Mouse (Mus musculus) neural tube, embryonic 14.5 days (tissue): ENCODE data around the gene Crhr1. TPM values are rescaled to one million over a fixed set of nuclear protein-coding genes. Genes with fewer than 3 reads are reported as not detected.

Experiments used
- ATAC-seq: fragments of 200-750 bp; cut with Nextera tagmentation; 2 replicates; pipeline ENCODE4 v1.8.0; 2017; ENCODE audit warnings: low read depth, mild to moderate bottlenecking, moderate TSS enrichment, moderate library complexity
- H3K27ac ChIP-seq: fragments of 300-500 bp; sonication (generic); 2 replicates; pipeline ENCODE4 v1.5.1; 2014; ENCODE audit warnings: low read depth, mild to moderate bottlenecking, control low read depth, low read length, moderate library complexity, mixed read lengths
- H3K27me3 ChIP-seq: fragments of 300-500 bp; sonication (generic); 2 replicates; pipeline ENCODE4 v1.6.1; 2014; ENCODE audit warnings: low read length; ENCODE audit not compliant: control insufficient read depth, insufficient read depth
- H3K36me3 ChIP-seq: fragments of 300-500 bp; sonication (generic); 2 replicates; pipeline ENCODE4 v1.6.1; 2014; ENCODE audit warnings: low read length, mixed read lengths; ENCODE audit not compliant: control insufficient read depth, insufficient read depth
- H3K4me1 ChIP-seq: fragments of 300-500 bp; sonication (generic); 2 replicates; pipeline ENCODE4 v1.6.1; 2014; ENCODE audit warnings: low read length; ENCODE audit not compliant: control insufficient read depth, insufficient read depth
- H3K4me2 ChIP-seq: fragments of 300-500 bp; sonication (generic); 2 replicates; pipeline ENCODE4 v1.6.1; 2014; ENCODE audit warnings: mild to moderate bottlenecking, low read depth, low read length, control low read depth
- H3K4me3 ChIP-seq: fragments of 300-500 bp; sonication (generic); 2 replicates; pipeline ENCODE4 v1.5.1; 2014; ENCODE audit warnings: low read depth, low read length, control low read depth, mixed read lengths
- H3K9ac ChIP-seq: fragments of 300-500 bp; sonication (generic); replicated peaks from 2 replicates; pipeline ENCODE4 v1.6.1; 2014; ENCODE audit warnings: low read depth, mild to moderate bottlenecking, control low read depth, low read length, mixed read lengths
- H3K9me3 ChIP-seq: fragments of 300-500 bp; sonication (generic); 2 replicates; pipeline ENCODE4 v1.6.1; 2016; ENCODE audit warnings: low read length; ENCODE audit not compliant: control insufficient read depth
- WGBS: fragments of 180-500 bp; shearing (Covaris S2); extraction: QIAGEN DNeasy Blood & Tissue Kit; methylation state at CpG from one replicate; pipeline ENCODE4 v1.1.7; 2014; 5-methylcytosine and 5-hydroxymethylcytosine counted together
- polyA plus RNA-seq: library from polyadenylated mRNA; unstranded; fragments of >200 nt; fragmentation: Nextera tagmentation; extraction: Ambion mirVana; gene quantifications from 2 replicates; pipeline ENCODE4 v1.2.1, GENCODE M21; 2014

Gene Crhr1
- polyA plus RNA-seq, 1 experiment from 2014 or later = 5.5 TPM

DNA sequence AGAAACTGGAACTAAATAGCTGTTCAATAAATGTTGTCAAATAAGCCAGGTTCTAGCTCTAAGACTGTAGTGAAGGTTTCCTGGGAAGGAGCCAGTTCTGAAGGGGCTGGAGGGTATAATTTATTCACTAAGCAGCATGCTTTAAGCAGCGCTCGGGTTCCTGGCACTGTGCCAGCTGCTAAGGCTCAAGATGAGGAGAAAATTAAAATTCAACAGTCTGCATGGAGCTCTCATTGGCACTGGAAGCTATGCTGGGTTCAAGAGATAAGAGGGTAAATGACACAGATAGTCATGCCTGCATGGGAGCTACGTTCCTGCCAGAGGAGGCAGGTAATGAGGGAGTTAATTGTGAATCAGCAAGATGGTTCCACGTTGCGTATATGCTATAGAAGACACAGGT lies 26.3 kb upstream of the Crhr1 start:
- WGBS = 34% methylated on average over 5 of the region's 5 CpGs
- H3K4me1 ChIP-seq = no peaks in the 10 kb centered on the region
- H3K27ac ChIP-seq = no peak overlapping the region
- no peaks in the 10 kb centered on the region for H3K27me3 ChIP-seq
- H3K4me2 ChIP-seq = no peak overlapping the region
- H3K36me3 ChIP-seq = no peaks in the 10 kb centered on the region
- H3K9me3 ChIP-seq = no peaks in the 10 kb centered on the region
- H3K4me3 ChIP-seq = no peak overlapping the region
- ATAC-seq = peak; percentile 61; the same call in 1 of the 2 replicates
- H3K9ac ChIP-seq = no peak overlapping the region

DNA sequence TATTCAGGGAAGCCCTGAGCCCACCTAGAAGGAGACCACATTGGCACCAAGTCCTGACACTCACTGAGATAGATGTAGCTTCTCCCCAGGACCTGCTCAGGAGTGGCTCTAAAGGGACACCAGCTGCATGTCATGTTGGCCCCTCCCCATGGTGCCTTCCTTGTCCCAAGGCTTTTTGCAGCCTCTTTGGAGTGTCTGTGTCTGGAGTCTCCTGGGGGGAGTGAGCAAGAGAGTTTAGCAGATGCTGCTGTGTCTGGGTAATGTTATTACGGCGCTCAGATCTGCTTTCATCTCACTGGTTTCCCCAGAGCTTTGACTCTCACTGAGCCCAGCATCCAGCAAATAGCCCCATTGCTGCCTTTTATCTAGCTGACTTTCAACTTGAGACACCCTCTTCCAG lies 25.7 kb upstream of the Crhr1 start:
- no peaks in the 10 kb centered on the region for H3K27me3 ChIP-seq
- no peak; the same call in 1 of the 2 replicates for ATAC-seq
- no peak overlapping the region for H3K9ac ChIP-seq
- H3K4me1 ChIP-seq = no peaks in the 10 kb centered on the region
- no peaks in the 10 kb centered on the region for H3K9me3 ChIP-seq
- H3K36me3 ChIP-seq = no peaks in the 10 kb centered on the region
- 21% methylated on average over 2 of the region's 2 CpGs for WGBS
- H3K4me3 ChIP-seq = no peak overlapping the region
- H3K4me2 ChIP-seq = no peak overlapping the region
- H3K27ac ChIP-seq = no peak overlapping the region

DNA sequence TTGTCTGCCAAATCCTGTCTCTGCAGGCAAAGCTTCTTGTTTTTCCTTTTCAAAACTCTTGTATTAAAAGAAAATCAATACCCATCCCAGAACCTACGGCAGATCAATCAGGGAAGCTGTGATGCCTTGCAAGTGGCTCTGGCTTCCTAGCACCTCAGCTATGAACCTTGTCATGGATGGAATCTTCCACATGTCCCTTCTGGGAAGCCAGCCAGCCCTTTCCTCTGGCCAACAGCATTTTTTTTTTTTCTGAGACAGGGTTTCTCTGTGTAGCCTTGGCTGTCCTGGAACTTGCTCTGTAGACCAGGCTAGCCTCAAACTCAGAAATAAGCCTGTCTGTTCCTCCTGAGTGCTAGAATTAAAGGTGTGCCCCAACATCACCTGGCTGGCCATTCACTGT lies 22.3 kb upstream of the Crhr1 start:
- H3K4me2 ChIP-seq = no peak overlapping the region
- no peaks in the 10 kb centered on the region for H3K9me3 ChIP-seq
- no peak overlapping the region for H3K9ac ChIP-seq
- no peak overlapping the region for H3K27ac ChIP-seq
- 74% methylated on average over 1 of the region's 1 CpGs for WGBS
- H3K36me3 ChIP-seq = no peaks in the 10 kb centered on the region
- no peak for ATAC-seq
- no peak overlapping the region for H3K4me3 ChIP-seq
- no peaks in the 10 kb centered on the region for H3K27me3 ChIP-seq
- H3K4me1 ChIP-seq = no peaks in the 10 kb centered on the region

DNA sequence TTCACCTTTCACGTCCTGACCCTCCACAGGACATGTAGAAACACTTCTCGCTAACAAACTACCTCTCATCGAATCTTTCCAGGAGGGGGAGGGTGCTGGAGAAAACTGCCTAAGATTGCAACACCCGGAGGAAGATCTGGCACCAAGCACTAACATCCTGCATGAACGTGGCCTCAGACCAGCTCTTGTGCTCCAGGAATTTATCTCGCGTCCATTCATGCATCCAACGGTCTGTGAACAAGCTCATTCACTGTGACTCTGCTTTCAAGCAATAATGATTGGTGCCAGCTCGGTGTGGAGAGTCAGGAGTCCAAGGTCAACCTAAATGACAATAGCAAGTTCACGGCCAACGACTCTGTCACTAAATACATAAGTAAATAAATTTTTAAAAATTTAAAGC lies 20.8 kb upstream of the Crhr1 start:
- no peak for ATAC-seq
- WGBS = 66% methylated on average over 11 of the region's 11 CpGs

DNA sequence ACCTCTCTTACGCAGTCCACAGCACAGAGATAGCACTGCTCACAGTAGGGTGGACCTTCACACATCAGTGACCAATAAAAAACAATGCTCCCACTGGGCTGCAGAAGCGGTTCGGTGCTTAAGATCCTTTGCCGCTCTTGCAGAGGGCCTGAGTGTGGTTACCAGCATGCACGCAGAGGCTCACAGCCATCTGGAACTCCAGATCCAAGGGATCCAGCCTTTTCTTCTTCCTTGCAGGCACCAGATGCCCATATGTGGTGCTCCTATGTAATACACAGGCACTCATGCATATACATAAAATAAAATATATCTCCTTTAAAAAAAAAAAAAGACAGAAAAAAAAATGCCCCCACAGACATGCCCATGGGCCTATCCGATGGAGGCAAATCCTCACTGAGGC lies 19.0 kb upstream of the Crhr1 start:
- no peak for ATAC-seq
- H3K27ac ChIP-seq = no peak overlapping the region
- H3K9ac ChIP-seq = no peak overlapping the region
- H3K36me3 ChIP-seq = no peaks in the 10 kb centered on the region
- H3K4me3 ChIP-seq = no peak overlapping the region
- no peak overlapping the region for H3K4me2 ChIP-seq
- 62% methylated on average over 6 of the region's 6 CpGs for WGBS
- no peaks in the 10 kb centered on the region for H3K4me1 ChIP-seq
- H3K9me3 ChIP-seq = no peaks in the 10 kb centered on the region
- H3K27me3 ChIP-seq = no peaks in the 10 kb centered on the region

More for the DNA sequence above, 20.8 kb upstream of the Crhr1 start:
- H3K4me3 ChIP-seq = no peak overlapping the region
- H3K9me3 ChIP-seq = no peaks in the 10 kb centered on the region
- no peak overlapping the region for H3K9ac ChIP-seq
- H3K4me1 ChIP-seq = no peaks in the 10 kb centered on the region
- H3K4me2 ChIP-seq = no peak overlapping the region
- H3K27me3 ChIP-seq = no peaks in the 10 kb centered on the region
- no peaks in the 10 kb centered on the region for H3K36me3 ChIP-seq
- no peak overlapping the region for H3K27ac ChIP-seq

DNA sequence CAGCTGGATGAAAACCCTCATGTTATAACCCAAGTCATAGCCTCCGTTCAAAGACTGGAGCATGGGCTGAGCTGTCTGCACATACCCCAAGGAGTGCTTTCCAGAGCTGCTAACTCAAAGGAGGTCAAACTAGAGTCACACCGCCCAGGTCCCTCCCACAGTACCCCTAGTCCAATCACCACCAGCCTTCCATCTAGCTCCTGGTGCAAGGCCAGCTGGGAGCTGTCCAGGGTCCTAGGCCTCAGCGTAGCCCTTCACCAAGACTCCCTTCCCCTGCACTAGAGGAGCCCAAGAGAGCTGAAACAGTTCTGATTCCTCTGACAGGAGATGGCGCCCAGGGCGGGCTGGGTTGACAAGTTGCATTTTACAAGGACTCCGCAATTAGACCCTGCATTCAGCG lies 18.0 kb upstream of the Crhr1 start:
- Histone ChIP-seq H3K4me3 (no peak overlapping the region), H3K9ac (no peak overlapping the region), H3K27me3 (no peaks in the 10 kb centered on the region), H3K4me2 (no peak overlapping the region), H3K36me3 (no peaks in the 10 kb centered on the region), H3K27ac (no peak overlapping the region), H3K9me3 (no peaks in the 10 kb centered on the region), H3K4me1 (no peaks in the 10 kb centered on the region)
- 6% methylated on average over 7 of the region's 7 CpGs for WGBS
- ATAC-seq = peak; percentile 80

DNA sequence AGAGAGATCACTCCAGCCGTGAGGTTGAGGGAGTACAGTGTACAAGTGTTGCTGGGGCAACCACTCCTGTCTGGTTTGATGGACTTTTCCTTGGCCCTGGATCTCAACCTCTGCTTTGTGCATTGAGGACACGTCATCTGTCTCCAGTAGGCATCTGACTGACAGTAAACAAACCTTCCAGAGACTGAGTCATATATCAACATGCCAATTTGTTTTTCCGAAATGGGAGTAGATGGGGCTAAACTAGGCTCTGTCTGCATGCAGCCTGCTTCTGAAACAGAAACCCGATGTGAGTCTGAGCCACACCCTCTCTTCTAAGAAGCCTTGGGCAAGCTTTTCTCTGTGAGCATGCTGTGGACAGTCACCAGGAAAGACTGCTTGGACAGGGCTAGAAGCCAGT lies 14.3 kb upstream of the Crhr1 start:
- WGBS = 64% methylated on average over 4 of the region's 4 CpGs

DNA sequence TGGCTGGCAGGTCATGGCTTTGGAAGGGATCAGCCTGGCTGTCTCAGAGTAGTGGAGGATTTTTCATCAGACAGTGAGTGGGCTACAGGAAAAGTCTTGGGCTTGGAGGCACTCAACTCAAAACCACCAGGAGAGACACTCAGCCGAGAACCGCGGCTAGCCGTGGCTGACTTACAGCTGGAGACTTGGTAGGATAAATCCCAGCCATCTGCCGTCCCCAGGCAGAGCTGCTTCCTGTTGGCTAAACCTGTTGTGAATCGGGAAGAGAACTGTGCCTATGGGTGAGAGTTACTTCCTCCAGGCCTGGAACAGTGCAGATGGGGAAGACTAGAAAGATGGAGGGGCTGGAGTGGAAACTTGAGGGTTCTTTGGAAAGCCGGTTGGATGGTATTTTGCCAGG lies 9.7 kb upstream of the Crhr1 start:
- Histone ChIP-seq H3K27me3 (no peaks in the 10 kb centered on the region), H3K4me3 (no peak overlapping the region), H3K4me1 (no peaks in the 10 kb centered on the region), H3K27ac (no peak overlapping the region), H3K4me2 (no peak overlapping the region), H3K9ac (no peak overlapping the region), H3K36me3 (no peaks in the 10 kb centered on the region), H3K9me3 (no peaks in the 10 kb centered on the region)
- no peak for ATAC-seq
- 82% methylated on average over 7 of the region's 7 CpGs for WGBS

More for the DNA sequence above, 14.3 kb upstream of the Crhr1 start:
- H3K4me2 ChIP-seq = no peak overlapping the region
- H3K36me3 ChIP-seq = no peaks in the 10 kb centered on the region
- no peaks in the 10 kb centered on the region for H3K27me3 ChIP-seq
- no peak overlapping the region for H3K9ac ChIP-seq
- no peak overlapping the region for H3K4me3 ChIP-seq
- no peak overlapping the region for H3K27ac ChIP-seq
- no peak for ATAC-seq
- H3K4me1 ChIP-seq = no peaks in the 10 kb centered on the region
- H3K9me3 ChIP-seq = no peaks in the 10 kb centered on the region

DNA sequence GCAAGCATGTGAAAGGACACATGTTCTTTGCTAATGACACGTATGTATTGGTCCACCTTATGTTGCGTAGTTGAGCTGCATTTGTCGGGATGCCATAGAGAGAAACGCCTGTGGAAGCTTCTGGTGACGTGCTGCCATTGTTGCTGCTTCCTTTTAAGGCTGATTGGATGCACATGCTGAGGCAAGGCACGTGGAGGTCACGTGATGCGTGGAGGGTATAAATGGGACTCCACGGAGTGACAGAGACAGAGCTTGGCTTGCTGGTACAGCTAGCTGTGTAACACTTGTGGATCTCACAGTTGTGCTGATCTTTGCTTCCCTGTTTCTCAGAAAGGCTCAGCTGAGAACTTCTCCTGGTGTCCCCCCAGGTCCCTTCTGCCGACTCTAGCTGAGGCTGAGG lies 9.2 kb upstream of the Crhr1 start:
- H3K4me3 ChIP-seq = no peak overlapping the region
- no peaks in the 10 kb centered on the region for H3K36me3 ChIP-seq
- H3K27me3 ChIP-seq = no peaks in the 10 kb centered on the region
- H3K9me3 ChIP-seq = no peaks in the 10 kb centered on the region
- H3K4me1 ChIP-seq = no peaks in the 10 kb centered on the region
- H3K27ac ChIP-seq = no peak overlapping the region
- H3K9ac ChIP-seq = no peak overlapping the region
- no peak for ATAC-seq
- H3K4me2 ChIP-seq = no peak overlapping the region
- 84% methylated on average over 10 of the region's 10 CpGs for WGBS

DNA sequence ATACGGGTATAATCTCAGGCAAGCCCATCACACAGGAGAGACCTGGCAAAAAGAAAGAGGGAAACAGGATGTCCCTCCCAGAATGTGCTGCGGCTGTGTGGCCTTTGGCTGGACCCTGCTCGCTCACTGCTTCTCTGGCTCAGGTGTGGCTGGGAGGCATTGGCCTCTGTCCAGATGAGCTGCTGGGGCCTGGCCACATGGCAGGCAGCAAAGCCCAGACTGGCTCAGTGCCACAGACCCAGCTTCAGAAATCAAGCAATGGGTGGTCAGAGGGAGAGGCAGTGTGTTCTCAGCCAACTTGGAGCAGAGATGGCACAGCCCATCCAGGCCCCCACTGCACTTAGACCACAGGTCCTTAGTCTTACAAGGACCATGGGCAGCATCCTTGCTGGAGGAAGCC lies 8.1 kb upstream of the Crhr1 start:
- H3K27me3 ChIP-seq = no peaks in the 10 kb centered on the region
- no peaks in the 10 kb centered on the region for H3K9me3 ChIP-seq
- 0 out of 2 replicates have a peak overlapping the region, but pooled peaks have one; percentile 3 for H3K27ac ChIP-seq
- no peak overlapping the region for H3K4me3 ChIP-seq
- H3K4me1 ChIP-seq = no peaks in the 10 kb centered on the region
- ATAC-seq = peak; percentile 24
- H3K36me3 ChIP-seq = no peaks in the 10 kb centered on the region
- H3K9ac ChIP-seq = no peak overlapping the region
- WGBS = 62% methylated on average over 3 of the region's 3 CpGs
- no peak overlapping the region for H3K4me2 ChIP-seq
